Mouse (Mus musculus): Measurements from ENCODE around the gene Hmga1. TPM values are rescaled to one million over a fixed set of nuclear protein-coding genes. Genes with fewer than 3 reads are reported as not detected.

Gene Hmga1
- polyA plus RNA-seq, 1 experiment from 2014 or later: 120 TPM

GRCm38 (mm10) chr17:27554062-27554960, 2.0 kb upstream of the Hmga1 start:
- Histone ChIP-seq H3K9me3 (no peaks in the 10 kb centered on the region), H3K36me3 (no peaks in the 10 kb centered on the region), H3K27me3 (peaks cover 12% of the 10 kb centered on the region), H3K4me1 (replicated peaks) (peaks cover 39% of the 10 kb centered on the region), H3K9ac (replicated peaks) (no peak overlapping the region), H3K27ac (peak overlapping the region; percentile 56; the same call in 1 of the 2 replicates), H3K4me3 (replicated peaks) (peak overlapping the region; percentile 85; the same call in 1 of the 2 replicates), H3K4me2 (replicated peaks) (peak overlapping the region; percentile 90)
- ATAC-seq: no peak
- 41% methylated on average over 20 of the region's 20 CpGs for WGBS

GRCm38 (mm10) chr17:27555075-27555511, 1.2 kb upstream of the Hmga1 start:
- Histone ChIP-seq H3K4me3 (replicated peaks) (peak overlapping the region; percentile 85), H3K9me3 (no peaks in the 10 kb centered on the region), H3K4me1 (replicated peaks) (peaks cover 39% of the 10 kb centered on the region), H3K36me3 (no peaks in the 10 kb centered on the region), H3K4me2 (replicated peaks) (peak overlapping the region; percentile 90), H3K9ac (replicated peaks) (peak overlapping the region; percentile 41; the same call in 1 of the 2 replicates), H3K27ac (peak overlapping the region; percentile 56; the same call in 1 of the 2 replicates), H3K27me3 (peaks cover 12% of the 10 kb centered on the region)
- ATAC-seq: no peak
- WGBS: 2% methylated on average over 29 of the region's 39 CpGs

GRCm38 (mm10) chr17:27555512-27556172, 655 bp upstream of the Hmga1 start:
- ATAC-seq: peak; percentile 10; the same call in 1 of the 2 replicates
- H3K4me3 ChIP-seq (replicated peaks): peak overlapping the region; percentile 85
- H3K4me2 ChIP-seq (replicated peaks): peak overlapping the region; percentile 90
- peaks cover 12% of the 10 kb centered on the region for H3K27me3 ChIP-seq
- no peaks in the 10 kb centered on the region for H3K9me3 ChIP-seq
- H3K27ac ChIP-seq: peak overlapping the region; percentile 96
- peak overlapping the region; percentile 41; the same call in 1 of the 2 replicates for H3K9ac ChIP-seq (replicated peaks)
- no peaks in the 10 kb centered on the region for H3K36me3 ChIP-seq
- WGBS: under 1% methylated on average over 55 of the region's 55 CpGs
- peaks cover 41% of the 10 kb centered on the region for H3K4me1 ChIP-seq (replicated peaks)

GRCm38 (mm10) chr17:27557181-27557926, 1.1 kb downstream of the Hmga1 start:
- Histone ChIP-seq H3K4me2 (replicated peaks) (peak overlapping the region; percentile 90), H3K36me3 (peaks cover 6% of the 10 kb centered on the region; the same call in 1 of the 2 replicates), H3K9me3 (no peaks in the 10 kb centered on the region), H3K27me3 (peaks cover 12% of the 10 kb centered on the region), H3K4me3 (replicated peaks) (peak overlapping the region; percentile 85), H3K9ac (replicated peaks) (peak overlapping the region; percentile 86), H3K27ac (peak overlapping the region; percentile 96), H3K4me1 (replicated peaks) (peaks cover 50% of the 10 kb centered on the region)
- WGBS: under 1% methylated on average over 73 of the region's 75 CpGs
- peak; percentile 44 for ATAC-seq

GRCm38 (mm10) chr17:27557927-27558661, 1.8 kb downstream of the Hmga1 start:
- Histone ChIP-seq H3K27me3 (peaks cover 12% of the 10 kb centered on the region), H3K4me3 (replicated peaks) (peak overlapping the region; percentile 85), H3K27ac (peak overlapping the region; percentile 96; the same call in 1 of the 2 replicates), H3K4me2 (replicated peaks) (peak overlapping the region; percentile 90), H3K9ac (replicated peaks) (peak overlapping the region; percentile 86), H3K36me3 (peaks cover 6% of the 10 kb centered on the region; the same call in 1 of the 2 replicates), H3K4me1 (replicated peaks) (peaks cover 50% of the 10 kb centered on the region), H3K9me3 (no peaks in the 10 kb centered on the region)
- no peak for ATAC-seq
- under 1% methylated on average over 14 of the region's 14 CpGs for WGBS

- no peak for ATAC-seq
- Histone ChIP-seq H3K9ac (replicated peaks) (no peak overlapping the region), H3K27me3 (peaks cover 11% of the 10 kb centered on the region), H3K4me3 (replicated peaks) (no peak overlapping the region), H3K36me3 (peaks cover 9% of the 10 kb centered on the region), H3K9me3 (no peaks in the 10 kb centered on the region), H3K4me2 (replicated peaks) (peak overlapping the region; percentile 90), H3K27ac (no peak overlapping the region), H3K4me1 (replicated peaks) (peaks cover 51% of the 10 kb centered on the region)
- WGBS: 8% methylated on average over 5 of the region's 5 CpGs
Observed at GRCm38 (mm10) chr17:27558845-27559244, 2.5 kb downstream of the Hmga1 start.

- Histone ChIP-seq H3K9ac (replicated peaks) (no peak overlapping the region), H3K4me1 (replicated peaks) (peaks cover 59% of the 10 kb centered on the region)
- ATAC-seq: no peak
Observed at GRCm38 (mm10) chr17:27559596-27559995, 3.3 kb downstream of the Hmga1 start.

GRCm38 (mm10) chr17:27560926-27561480, 4.7 kb downstream of the Hmga1 start:
- no peak overlapping the region for H3K27ac ChIP-seq
- H3K36me3 ChIP-seq: peaks cover 10% of the 10 kb centered on the region
- H3K4me2 ChIP-seq (replicated peaks): no peak overlapping the region
- no peak for ATAC-seq
- no peaks in the 10 kb centered on the region for H3K27me3 ChIP-seq
- H3K4me1 ChIP-seq (replicated peaks): peaks cover 56% of the 10 kb centered on the region
- no peak overlapping the region for H3K4me3 ChIP-seq (replicated peaks)
- no peak overlapping the region for H3K9ac ChIP-seq (replicated peaks)
- 87% methylated on average over 13 of the region's 13 CpGs for WGBS
- no peaks in the 10 kb centered on the region for H3K9me3 ChIP-seq

More at GRCm38 (mm10) chr17:27559596-27559995, 3.3 kb downstream of the Hmga1 start:
- Histone ChIP-seq H3K36me3 (peaks cover 10% of the 10 kb centered on the region), H3K4me2 (replicated peaks) (0 out of 2 replicates have a peak overlapping the region, but pooled peaks have one; percentile 90), H3K4me3 (replicated peaks) (no peak overlapping the region), H3K9me3 (no peaks in the 10 kb centered on the region), H3K27me3 (peaks cover 7% of the 10 kb centered on the region; the same call in 1 of the 2 replicates), H3K27ac (no peak overlapping the region)
- 61% methylated on average over 11 of the region's 12 CpGs for WGBS

GRCm38 (mm10) chr17:27561809-27562526, 5.7 kb downstream of the Hmga1 start:
- H3K27ac ChIP-seq: no peak overlapping the region
- H3K9ac ChIP-seq (replicated peaks): 0 out of 2 replicates have a peak overlapping the region, but pooled peaks have one; percentile 32
- no peaks in the 10 kb centered on the region for H3K27me3 ChIP-seq
- H3K9me3 ChIP-seq: no peaks in the 10 kb centered on the region
- H3K4me2 ChIP-seq (replicated peaks): no peak overlapping the region
- H3K4me1 ChIP-seq (replicated peaks): peaks cover 63% of the 10 kb centered on the region
- H3K4me3 ChIP-seq (replicated peaks): no peak overlapping the region
- no peak for ATAC-seq
- peaks cover 10% of the 10 kb centered on the region for H3K36me3 ChIP-seq
- WGBS: 54% methylated on average over 11 of the region's 11 CpGs

GRCm38 (mm10) chr17:27563771-27564244, 7.5 kb downstream of the Hmga1 start:
- peak overlapping the region; percentile 90; the same call in 1 of the 2 replicates for H3K4me2 ChIP-seq (replicated peaks)
- no peak overlapping the region for H3K9ac ChIP-seq (replicated peaks)
- H3K27ac ChIP-seq: no peak overlapping the region
- H3K4me1 ChIP-seq (replicated peaks): peaks cover 48% of the 10 kb centered on the region
- H3K9me3 ChIP-seq: no peaks in the 10 kb centered on the region
- 51% methylated on average over 7 of the region's 7 CpGs for WGBS
- H3K27me3 ChIP-seq: no peaks in the 10 kb centered on the region
- no peak overlapping the region for H3K4me3 ChIP-seq (replicated peaks)
- no peak for ATAC-seq
- H3K36me3 ChIP-seq: peaks cover 10% of the 10 kb centered on the region
